7 mouse cellular contexts compared by ENCODE assay signal in genomic region chr1:167349206-167349605, GRCm38 (mm10). TPM values are rescaled to one million over a fixed set of nuclear protein-coding genes. Genes with fewer than 3 reads are reported as not detected.
DNase-seq lines count a peak whose midpoint lies in the region; ATAC-seq and TF ChIP-seq lines count a peak whose summit lies in the region.
"Not testable (repeated sequence)": the region's sequence is repeated elsewhere in the genome, so short reads cannot be mapped to it uniquely, and the experiment has no call there.

No protein-coding gene starts in this region.

- ATAC-seq in heart, embryonic 11.5 days (replicated peaks; ENCODE audit: insufficient number of reproducible peaks, low FRiP score, low TSS enrichment); hindbrain, embryonic 14.5 days (ENCODE audit: low FRiP score); liver, embryonic 16.5 days (ENCODE audit: low read depth): not testable (repeated sequence)

- WGBS in heart, embryonic 11.5 days (ENCODE audit: insufficient replicate concordance), result 55% methylated on average over 3 of the region's 3 CpGs
- WGBS in hindbrain, embryonic 14.5 days, result 56% methylated on average over 3 of the region's 3 CpGs
- 22% methylated on average over 3 of the region's 3 CpGs for WGBS in liver, embryonic 16.5 days (ENCODE audit: insufficient replicate concordance)

- not testable (repeated sequence) for H3K27me3 ChIP-seq in heart, embryonic 11.5 days (ENCODE audit: control insufficient read depth, insufficient read depth, low read length); hindbrain, embryonic 14.5 days (ENCODE audit: control insufficient read depth, insufficient read depth, low read length); liver, embryonic 16.5 days (ENCODE audit: control insufficient read depth, insufficient read depth, low read depth, low read length); splenic B cell, adult 2 months (ENCODE audit: control insufficient read depth, insufficient read depth, low read length, poor library complexity, severe bottlenecking)

- peak; percentile 69 for DNase-seq in ES-CJ7 (ENCODE audit: low read depth, low spot score)
- DNase-seq in cerebellum, adult 11-12 months, result peak; percentile 23
- not testable (repeated sequence) for DNase-seq in hindbrain, embryonic 14.5 days (ENCODE audit: low spot score); left cerebral cortex, adult 2 months (ENCODE audit: extremely low spot score in 1 of 2, low spot score in 2 of 2)
- peak; percentile 30 for DNase-seq in splenic B cell, adult 2 months (ENCODE audit: low read depth, low spot score)

- H3K9ac ChIP-seq in heart, embryonic 11.5 days (ENCODE audit: low read depth, low read length); hindbrain, embryonic 14.5 days; liver, embryonic 16.5 days (ENCODE audit: low read depth, low read length): not testable (repeated sequence)

- TF ChIP-seq CTCF in left cerebral cortex, adult 2 months (IDR thresholded peaks at IDR 0.05), result not testable (repeated sequence)

- H3K36me3 ChIP-seq in heart, embryonic 11.5 days (ENCODE audit: control insufficient read depth, insufficient read depth, low read length); hindbrain, embryonic 14.5 days (replicated peaks; ENCODE audit: control insufficient read depth, insufficient read depth); liver, embryonic 16.5 days (ENCODE audit: control insufficient read depth, insufficient read depth); splenic B cell, adult 2 months (ENCODE audit: control insufficient read depth, insufficient read depth, low read length, poor library complexity, severe bottlenecking): not testable (repeated sequence)

- not testable (repeated sequence) for H3K4me1 ChIP-seq in heart, embryonic 11.5 days (ENCODE audit: control insufficient read depth, insufficient read depth, low read length); hindbrain, embryonic 14.5 days (replicated peaks; ENCODE audit: control insufficient read depth, insufficient read depth, low read length)
- H3K4me1 ChIP-seq in liver, embryonic 16.5 days (ENCODE audit: control insufficient read depth, low read depth, low read length), result peaks cover 17% of the 10 kb centered on the region

- intact Hi-C loops in left cerebral cortex, adult 2 months (cut with DNase I), result not testable (repeated sequence)

- H3K27ac ChIP-seq in heart, embryonic 11.5 days (ENCODE audit: low read depth, low read length), result peak overlapping the region; percentile 81
- H3K27ac ChIP-seq in hindbrain, embryonic 14.5 days, result peak overlapping the region; percentile 86; the same call in 1 of the 2 replicates
- H3K27ac ChIP-seq in left cerebral cortex, adult 2 months, result peak overlapping the region; percentile 90
- peak overlapping the region; percentile 93; the same call in 1 of the 2 replicates for H3K27ac ChIP-seq in liver, embryonic 16.5 days (ENCODE audit: low read length)

- H3K4me3 ChIP-seq in heart, embryonic 11.5 days (ENCODE audit: low read depth, low read length); hindbrain, embryonic 14.5 days (replicated peaks; ENCODE audit: low read length); liver, embryonic 16.5 days (ENCODE audit: low read depth, low read length): not testable (repeated sequence)
- H3K4me3 ChIP-seq in left cerebral cortex, adult 2 months, result peak overlapping the region; percentile 72

- H3K4me2 ChIP-seq in heart, embryonic 11.5 days, result peak overlapping the region; percentile 73
- peak overlapping the region; percentile 83 for H3K4me2 ChIP-seq in hindbrain, embryonic 14.5 days (replicated peaks)
- not testable (repeated sequence) for H3K4me2 ChIP-seq in liver, embryonic 16.5 days (ENCODE audit: low read depth, low read length)

- H3K9me3 ChIP-seq in heart, embryonic 11.5 days (replicated peaks; ENCODE audit: control insufficient read depth, low read length); hindbrain, embryonic 14.5 days (ENCODE audit: control insufficient read depth, low read length); liver, embryonic 16.5 days (replicated peaks; ENCODE audit: control insufficient read depth, low read length): not testable (repeated sequence)

RNA-seq across cellular contexts. Expression of gene Aldh9a1, which starts 0.6 kb away (rescaled TPM):
- polyA plus RNA-seq in heart, embryonic 11.5 days (2014; fragmentation: Nextera tagmentation; extraction: Ambion mirVana), result 35.6 and 35.7 TPM in 2 replicates
- polyA plus RNA-seq in hindbrain, embryonic 14.5 days (2014; fragmentation: Nextera tagmentation; extraction: Ambion mirVana), result 32.3 and 36.4 TPM in 2 replicates
- total RNA-seq in left cerebral cortex, adult 2 months (2021), result 10 to 100 TPM; 17.4 to 20.4 TPM
- polyA plus RNA-seq in liver, embryonic 16.5 days (2015; fragmentation: Nextera tagmentation; extraction: Ambion mirVana), result 74.4 and 75.8 TPM in 2 replicates

RNA-seq across cellular contexts. Expression of gene Tmco1, which starts 41.0 kb away (rescaled TPM):
- 96.1 and 98.9 TPM in 2 replicates for polyA plus RNA-seq in heart, embryonic 11.5 days (2014; fragmentation: Nextera tagmentation; extraction: Ambion mirVana)
- polyA plus RNA-seq in hindbrain, embryonic 14.5 days (2014; fragmentation: Nextera tagmentation; extraction: Ambion mirVana), result 67.8 and 72.0 TPM in 2 replicates
- total RNA-seq in left cerebral cortex, adult 2 months (2021), result 10 to 100 TPM; 43.2 to 50.3 TPM
- 57.3 and 61.3 TPM in 2 replicates for polyA plus RNA-seq in liver, embryonic 16.5 days (2015; fragmentation: Nextera tagmentation; extraction: Ambion mirVana)

RNA-seq across cellular contexts. Expression of gene Mgst3, which starts 44.4 kb away (rescaled TPM):
- polyA plus RNA-seq in heart, embryonic 11.5 days (2014; fragmentation: Nextera tagmentation; extraction: Ambion mirVana), result 179 and 182 TPM in 2 replicates
- polyA plus RNA-seq in hindbrain, embryonic 14.5 days (2014; fragmentation: Nextera tagmentation; extraction: Ambion mirVana), result 189 and 205 TPM in 2 replicates
- total RNA-seq in left cerebral cortex, adult 2 months (2021), result 10 to 100 TPM; 93.9 to 94.5 TPM
- polyA plus RNA-seq in liver, embryonic 16.5 days (2015; fragmentation: Nextera tagmentation; extraction: Ambion mirVana), result 316 and 338 TPM in 2 replicates
